Mouse (Mus musculus) MEL (cell line): ENCODE data around the gene Grhl3.

Source experiments
- POLR2AphosphoS2 ChIP-seq: IDR thresholded peaks from 2 replicates; pipeline ENCODE4 v1.6.1; 2011; ENCODE audit warnings: low read length, improper control_type of control experiment
- RCOR1 ChIP-seq: IDR thresholded peaks from 2 replicates; pipeline ENCODE4 v1.6.1; 2012; ENCODE audit warnings: low read depth, mild to moderate bottlenecking, inconsistent platforms, low read length, improper control_type of control experiment
- SIN3A ChIP-seq: IDR thresholded peaks from 2 replicates; pipeline ENCODE4 v1.6.1; 2012; ENCODE audit warnings: low read length, improper control_type of control experiment, inconsistent platforms

- TF ChIP-seq SIN3A = no peak
- TF ChIP-seq POLR2AphosphoS2 = no peak
- TF ChIP-seq RCOR1 = no peak
These were observed 58.5 kb downstream of the Grhl3 start for GRCm38 (mm10) chr4:135514925-135515324.
